Mouse (Mus musculus): ENCODE measurements around the gene Dync2h1. TPM values are rescaled to one million over a fixed set of nuclear protein-coding genes. Genes with fewer than 3 reads are reported as not detected.

The Dync2h1 gene
- polyA plus RNA-seq, 1 experiment, result 1.1 TPM

DNA sequence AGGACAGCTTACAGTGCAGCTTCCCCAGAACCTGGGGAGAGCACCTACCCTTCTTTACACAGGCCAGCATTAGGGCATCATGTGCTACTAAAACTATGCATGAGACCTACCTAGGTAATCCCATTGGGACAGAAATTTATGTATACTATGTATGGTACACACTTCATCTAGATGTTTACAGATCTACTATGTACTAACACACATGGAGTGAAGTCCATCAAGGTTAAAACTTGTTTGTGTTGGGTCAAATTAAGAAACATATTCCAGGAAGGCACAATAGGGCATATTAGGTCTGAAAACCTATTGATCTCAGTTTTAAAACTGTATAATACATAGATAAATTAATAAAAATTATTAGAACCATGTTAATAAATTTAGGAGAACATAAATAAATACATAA lies 168.6 kb downstream of the Dync2h1 start:
- Histone ChIP-seq H3ac (ENCODE audit: control insufficient read depth, insufficient read length) (no peak overlapping the region), H3K4me2 (ENCODE audit: low read depth) (no peak overlapping the region)

DNA sequence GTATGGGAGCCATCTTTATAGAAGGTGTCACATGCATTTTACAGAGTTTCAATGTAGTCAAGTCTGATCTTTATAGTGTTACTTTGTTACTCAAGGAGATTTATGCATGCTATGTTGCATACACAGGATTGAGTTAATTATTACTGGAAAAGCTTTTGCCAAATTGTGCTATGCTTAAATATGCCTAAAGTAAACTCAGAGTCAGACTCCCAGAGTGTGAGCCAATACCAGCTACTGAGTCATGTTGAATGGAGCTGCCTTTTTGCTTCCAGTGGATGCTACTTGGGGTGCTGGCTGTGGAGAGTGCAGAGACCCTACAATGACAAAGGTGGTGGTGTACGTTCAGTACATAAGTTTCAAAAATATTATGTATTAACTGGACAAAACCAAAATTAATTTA lies 169.5 kb downstream of the Dync2h1 start:
- no peak for TF ChIP-seq TCF3 (IDR thresholded peaks at IDR 0.05; ENCODE audit: insufficient read length, low read depth)
- no peak for TF ChIP-seq SRF (IDR thresholded peaks at IDR 0.05; ENCODE audit: control insufficient read depth, insufficient read length, low read depth)
- TF ChIP-seq POLR2A (IDR thresholded peaks at IDR 0.05; ENCODE audit: insufficient read length, low read depth), result no peak
- no peak for TF ChIP-seq MYOD1 (IDR thresholded peaks at IDR 0.05; ENCODE audit: control insufficient read depth in 1 of 3, insufficient read length in 2 of 3, low read depth in 2 of 3)
- Histone ChIP-seq H3K27me3 (ENCODE audit: control insufficient read depth, insufficient read depth, insufficient read length) (no peaks in the 10 kb centered on the region), H3K36me3 (ENCODE audit: control insufficient read depth, insufficient read depth) (no peaks in the 10 kb centered on the region), H3K4me2 (ENCODE audit: low read depth) (no peak overlapping the region), H3K4me3 (no peak overlapping the region), H3ac (ENCODE audit: control insufficient read depth, insufficient read length) (no peak overlapping the region), H3K79me2 (ENCODE audit: control insufficient read depth, insufficient read depth) (no peaks in the 10 kb centered on the region)

More for the DNA sequence above, 168.6 kb downstream of the Dync2h1 start:
- TF ChIP-seq MYOD1 (IDR thresholded peaks at IDR 0.05; ENCODE audit: control insufficient read depth in 1 of 3, insufficient read length in 2 of 3, low read depth in 2 of 3) (no peak), MYOG (IDR thresholded peaks at IDR 0.05; ENCODE audit: control insufficient read depth in 1 of 3, insufficient read depth in 1 of 3, insufficient read length in 2 of 3, low read depth in 2 of 3) (no peak), REST (IDR thresholded peaks at IDR 0.05; ENCODE audit: insufficient read depth, insufficient read length) (no peak), TCF12 (IDR thresholded peaks at IDR 0.05; ENCODE audit: insufficient read depth, poor library complexity, severe bottlenecking) (no peak), E2F4 (IDR thresholded peaks at IDR 0.05; ENCODE audit: insufficient read depth) (no peak), SRF (IDR thresholded peaks at IDR 0.05; ENCODE audit: control insufficient read depth, insufficient read length, low read depth) (no peak), POLR2A (IDR thresholded peaks at IDR 0.05; ENCODE audit: insufficient read length, low read depth) (no peak), CEBPB (IDR thresholded peaks at IDR 0.05; ENCODE audit: insufficient read depth, poor library complexity, severe bottlenecking) (no peak), MAX (IDR thresholded peaks at IDR 0.05; ENCODE audit: low read depth) (no peak), POLR2AphosphoS2 (IDR thresholded peaks at IDR 0.05; ENCODE audit: insufficient read length, low read depth) (no peak), USF1 (IDR thresholded peaks at IDR 0.05; ENCODE audit: low read depth) (no peak), TCF3 (IDR thresholded peaks at IDR 0.05; ENCODE audit: insufficient read length, low read depth) (no peak)
- no peaks in the 10 kb centered on the region for H3K79me2 ChIP-seq (ENCODE audit: control insufficient read depth, insufficient read depth)
- H3K4me3 ChIP-seq, result no peak overlapping the region
- H3K36me3 ChIP-seq (ENCODE audit: control insufficient read depth, insufficient read depth), result no peaks in the 10 kb centered on the region
- no peaks in the 10 kb centered on the region for H3K27me3 ChIP-seq (ENCODE audit: control insufficient read depth, insufficient read depth, insufficient read length)

DNA sequence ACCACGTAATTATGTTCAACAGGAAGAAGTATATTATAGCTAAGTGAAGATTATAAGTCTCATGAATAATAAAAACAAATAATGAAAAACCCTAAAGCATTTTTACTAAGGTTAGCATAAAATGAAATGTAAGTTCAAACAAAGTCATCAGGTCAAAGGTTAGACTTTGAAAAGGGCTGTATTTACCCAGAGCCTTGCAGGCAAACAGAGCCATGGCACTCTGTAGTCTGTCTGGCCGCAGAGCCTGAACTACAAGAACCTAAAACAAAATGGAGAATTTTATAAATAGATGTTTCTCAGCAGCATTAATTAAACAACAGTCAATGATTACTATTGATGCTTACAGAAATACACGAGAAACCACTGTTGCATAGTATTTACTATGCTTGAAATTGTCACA lies 174.5 kb downstream of the Dync2h1 start:
- no peak overlapping the region for H3K4me3 ChIP-seq
- no peaks in the 10 kb centered on the region for H3K27me3 ChIP-seq (ENCODE audit: control insufficient read depth, insufficient read depth, insufficient read length)
- no peak overlapping the region for H3K4me2 ChIP-seq (ENCODE audit: low read depth)
- no peak for TF ChIP-seq MAX (IDR thresholded peaks at IDR 0.05; ENCODE audit: low read depth)
- TF ChIP-seq MYOD1 (IDR thresholded peaks at IDR 0.05; ENCODE audit: control insufficient read depth in 1 of 3, insufficient read length in 2 of 3, low read depth in 2 of 3), result no peak
- no peak for TF ChIP-seq CEBPB (IDR thresholded peaks at IDR 0.05; ENCODE audit: insufficient read depth, poor library complexity, severe bottlenecking)
- no peak for TF ChIP-seq TCF12 (IDR thresholded peaks at IDR 0.05; ENCODE audit: insufficient read depth, poor library complexity, severe bottlenecking)
- TF ChIP-seq E2F4 (IDR thresholded peaks at IDR 0.05; ENCODE audit: insufficient read depth), result no peak
- no peak for TF ChIP-seq POLR2A (IDR thresholded peaks at IDR 0.05; ENCODE audit: insufficient read length, low read depth)
- no peak for TF ChIP-seq USF1 (IDR thresholded peaks at IDR 0.05; ENCODE audit: low read depth)
- no peak for TF ChIP-seq MYOG (IDR thresholded peaks at IDR 0.05; ENCODE audit: control insufficient read depth in 1 of 3, insufficient read depth in 1 of 3, insufficient read length in 2 of 3, low read depth in 2 of 3)
- no peaks in the 10 kb centered on the region for H3K79me2 ChIP-seq (ENCODE audit: control insufficient read depth, insufficient read depth)
- H3ac ChIP-seq (ENCODE audit: control insufficient read depth, insufficient read length), result no peak overlapping the region
- H3K36me3 ChIP-seq (ENCODE audit: control insufficient read depth, insufficient read depth), result no peaks in the 10 kb centered on the region

DNA sequence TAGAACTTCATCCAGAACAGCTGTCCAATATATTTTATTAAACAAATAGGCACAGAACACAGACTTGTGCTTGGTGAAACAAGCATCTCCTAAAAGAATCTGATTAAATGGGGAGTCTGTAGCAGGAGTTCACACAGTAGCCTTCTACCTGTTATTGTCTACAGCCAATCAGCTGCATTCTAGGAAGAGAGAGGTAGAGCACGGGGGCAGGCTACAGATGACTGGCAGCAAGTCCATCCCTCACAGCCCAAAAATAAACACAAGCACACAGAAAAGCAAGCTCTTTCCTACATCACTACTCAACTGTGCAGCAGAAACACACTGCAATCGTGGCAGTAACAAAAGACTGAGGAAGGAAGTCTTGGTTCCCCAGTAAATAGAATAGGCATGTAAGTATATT lies 189.4 kb downstream of the Dync2h1 start:
- Histone ChIP-seq H3ac (ENCODE audit: control insufficient read depth, insufficient read length) (no peak overlapping the region), H3K4me2 (ENCODE audit: low read depth) (no peak overlapping the region), H3K36me3 (ENCODE audit: control insufficient read depth, insufficient read depth) (peaks cover 4% of the 10 kb centered on the region), H3K79me2 (ENCODE audit: control insufficient read depth, insufficient read depth) (no peaks in the 10 kb centered on the region), H3K27me3 (ENCODE audit: control insufficient read depth, insufficient read depth, insufficient read length) (no peaks in the 10 kb centered on the region), H3K4me3 (no peak overlapping the region)
- TF ChIP-seq REST (IDR thresholded peaks at IDR 0.05; ENCODE audit: insufficient read depth, insufficient read length) (no peak), POLR2A (IDR thresholded peaks at IDR 0.05; ENCODE audit: insufficient read length, low read depth) (no peak), TCF3 (IDR thresholded peaks at IDR 0.05; ENCODE audit: insufficient read length, low read depth) (no peak), TCF12 (IDR thresholded peaks at IDR 0.05; ENCODE audit: insufficient read depth, poor library complexity, severe bottlenecking) (no peak), E2F4 (IDR thresholded peaks at IDR 0.05; ENCODE audit: insufficient read depth) (no peak), MYOD1 (IDR thresholded peaks at IDR 0.05; ENCODE audit: control insufficient read depth in 1 of 3, insufficient read length in 2 of 3, low read depth in 2 of 3) (no peak)

DNA sequence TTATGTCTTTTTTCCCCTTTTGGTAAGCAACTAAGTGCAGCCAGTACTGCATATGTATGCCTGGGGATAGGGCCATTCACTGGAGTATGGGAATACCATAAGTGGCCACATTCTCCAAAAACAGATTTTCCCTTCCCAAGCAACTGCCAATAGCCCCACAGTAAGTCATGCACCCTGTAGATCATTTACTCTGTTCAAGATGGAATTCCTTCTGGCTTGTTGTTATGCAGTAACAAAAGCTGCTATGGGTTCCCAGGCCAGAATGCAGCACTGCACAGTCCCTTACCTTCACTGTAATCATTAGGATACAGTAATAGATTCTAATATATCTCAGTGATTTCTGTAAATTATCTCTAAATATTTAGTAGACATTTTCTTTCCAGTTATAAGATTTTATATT lies 190.0 kb downstream of the Dync2h1 start:
- Histone ChIP-seq H3K79me2 (ENCODE audit: control insufficient read depth, insufficient read depth) (no peaks in the 10 kb centered on the region), H3K36me3 (ENCODE audit: control insufficient read depth, insufficient read depth) (peaks cover 4% of the 10 kb centered on the region), H3K4me2 (ENCODE audit: low read depth) (no peak overlapping the region), H3ac (ENCODE audit: control insufficient read depth, insufficient read length) (no peak overlapping the region), H3K27me3 (ENCODE audit: control insufficient read depth, insufficient read depth, insufficient read length) (no peaks in the 10 kb centered on the region), H3K4me3 (no peak overlapping the region)
- no peak for TF ChIP-seq CEBPB (IDR thresholded peaks at IDR 0.05; ENCODE audit: insufficient read depth, poor library complexity, severe bottlenecking)
- no peak for TF ChIP-seq SRF (IDR thresholded peaks at IDR 0.05; ENCODE audit: control insufficient read depth, insufficient read length, low read depth)
- TF ChIP-seq POLR2A (IDR thresholded peaks at IDR 0.05; ENCODE audit: insufficient read length, low read depth), result no peak
- no peak for TF ChIP-seq MYOG (IDR thresholded peaks at IDR 0.05; ENCODE audit: control insufficient read depth in 1 of 3, insufficient read depth in 1 of 3, insufficient read length in 2 of 3, low read depth in 2 of 3)
- no peak for TF ChIP-seq USF1 (IDR thresholded peaks at IDR 0.05; ENCODE audit: low read depth)
- TF ChIP-seq POLR2AphosphoS2 (IDR thresholded peaks at IDR 0.05; ENCODE audit: insufficient read length, low read depth), result no peak
- no peak for TF ChIP-seq E2F4 (IDR thresholded peaks at IDR 0.05; ENCODE audit: insufficient read depth)
- no peak for TF ChIP-seq REST (IDR thresholded peaks at IDR 0.05; ENCODE audit: insufficient read depth, insufficient read length)
- no peak for TF ChIP-seq MAX (IDR thresholded peaks at IDR 0.05; ENCODE audit: low read depth)
